Comparison of ENCODE assay signal across 8 mouse cellular contexts in genomic region chr7:67435643-67436339, GRCm38 (mm10).
DNase-seq lines count a peak whose midpoint lies in the region; ATAC-seq lines count a peak whose summit lies in the region.

No protein-coding gene starts in this region.

- no peak overlapping the region for H3K4me3 ChIP-seq in limb, embryonic 13.5 days
- H3K4me3 ChIP-seq in limb, embryonic 10.5 days, result no peak overlapping the region
- no peak overlapping the region for H3K4me3 ChIP-seq in forebrain, embryonic 13.5 days
- H3K4me3 ChIP-seq in hindbrain, embryonic 13.5 days, result no peak overlapping the region
- H3K4me3 ChIP-seq in midbrain, embryonic 13.5 days (replicated peaks), result no peak overlapping the region

- 66% methylated on average over 11 of the region's 11 CpGs for WGBS in limb, embryonic 13.5 days
- 87% methylated on average over 11 of the region's 11 CpGs for WGBS in limb, embryonic 10.5 days
- 52% methylated on average over 11 of the region's 11 CpGs for WGBS in forebrain, embryonic 13.5 days
- WGBS in hindbrain, embryonic 13.5 days, result 58% methylated on average over 11 of the region's 11 CpGs
- WGBS in midbrain, embryonic 13.5 days, result 76% methylated on average over 11 of the region's 11 CpGs

- H3K36me3 ChIP-seq in limb, embryonic 13.5 days, result no peaks in the 10 kb centered on the region
- no peaks in the 10 kb centered on the region for H3K36me3 ChIP-seq in limb, embryonic 10.5 days
- no peaks in the 10 kb centered on the region for H3K36me3 ChIP-seq in forebrain, embryonic 13.5 days (ENCODE audit: poor library complexity, severe bottlenecking)
- no peaks in the 10 kb centered on the region for H3K36me3 ChIP-seq in hindbrain, embryonic 13.5 days
- H3K36me3 ChIP-seq in midbrain, embryonic 13.5 days, result no peaks in the 10 kb centered on the region

- DNase-seq in limb, embryonic 10.5 days (ENCODE audit: low spot score), result no peak
- DNase-seq in adipocyte (ENCODE audit: low spot score), result no peak
- DNase-seq in embryo, embryonic 10.5 days (ENCODE audit: low spot score), result no peak

- H3K4me1 ChIP-seq in limb, embryonic 13.5 days, result peaks cover 11% of the 10 kb centered on the region
- peaks cover 6% of the 10 kb centered on the region; the same call in 1 of the 2 replicates for H3K4me1 ChIP-seq in limb, embryonic 10.5 days
- H3K4me1 ChIP-seq in forebrain, embryonic 13.5 days, result peaks cover 16% of the 10 kb centered on the region
- H3K4me1 ChIP-seq in hindbrain, embryonic 13.5 days (replicated peaks), result peaks cover 17% of the 10 kb centered on the region
- peaks cover 10% of the 10 kb centered on the region for H3K4me1 ChIP-seq in midbrain, embryonic 13.5 days (replicated peaks)

- ATAC-seq in limb, embryonic 13.5 days (ENCODE audit: low FRiP score, low read depth), result peak; percentile 71
- peak; percentile 51 for ATAC-seq in forebrain, embryonic 13.5 days
- ATAC-seq in hindbrain, embryonic 13.5 days (ENCODE audit: low FRiP score), result peak; percentile 68
- peak; percentile 72 for ATAC-seq in midbrain, embryonic 13.5 days
- no peak for ATAC-seq in cerebellum, adult (ENCODE audit: insufficient number of reproducible peaks, low FRiP score, low TSS enrichment)

- H3K27ac ChIP-seq in limb, embryonic 13.5 days, result peak overlapping the region; percentile 44; the same call in 1 of the 2 replicates
- no peak overlapping the region for H3K27ac ChIP-seq in limb, embryonic 10.5 days
- H3K27ac ChIP-seq in forebrain, embryonic 13.5 days, result no peak overlapping the region
- H3K27ac ChIP-seq in hindbrain, embryonic 13.5 days, result peak overlapping the region; percentile 62; the same call in 1 of the 2 replicates
- H3K27ac ChIP-seq in midbrain, embryonic 13.5 days, result no peak overlapping the region; the same call in 1 of the 2 replicates

- no peaks in the 10 kb centered on the region for H3K9me3 ChIP-seq in limb, embryonic 13.5 days
- H3K9me3 ChIP-seq in limb, embryonic 10.5 days (replicated peaks), result no peaks in the 10 kb centered on the region
- no peaks in the 10 kb centered on the region for H3K9me3 ChIP-seq in forebrain, embryonic 13.5 days (replicated peaks)
- H3K9me3 ChIP-seq in hindbrain, embryonic 13.5 days, result no peaks in the 10 kb centered on the region
- no peaks in the 10 kb centered on the region for H3K9me3 ChIP-seq in midbrain, embryonic 13.5 days

- H3K4me2 ChIP-seq in limb, embryonic 13.5 days (replicated peaks), result no peak overlapping the region
- no peak overlapping the region for H3K4me2 ChIP-seq in forebrain, embryonic 13.5 days
- no peak overlapping the region for H3K4me2 ChIP-seq in hindbrain, embryonic 13.5 days
- H3K4me2 ChIP-seq in midbrain, embryonic 13.5 days (replicated peaks), result no peak overlapping the region

- no peak overlapping the region for H3K9ac ChIP-seq in limb, embryonic 13.5 days
- H3K9ac ChIP-seq in forebrain, embryonic 13.5 days, result no peak overlapping the region
- H3K9ac ChIP-seq in hindbrain, embryonic 13.5 days, result no peak overlapping the region
- H3K9ac ChIP-seq in midbrain, embryonic 13.5 days (replicated peaks), result no peak overlapping the region

- no peaks in the 10 kb centered on the region for H3K27me3 ChIP-seq in limb, embryonic 13.5 days
- no peaks in the 10 kb centered on the region for H3K27me3 ChIP-seq in limb, embryonic 10.5 days (ENCODE audit: low read depth, poor library complexity, severe bottlenecking)
- no peaks in the 10 kb centered on the region for H3K27me3 ChIP-seq in forebrain, embryonic 13.5 days
- no peaks in the 10 kb centered on the region for H3K27me3 ChIP-seq in hindbrain, embryonic 13.5 days
- no peaks in the 10 kb centered on the region for H3K27me3 ChIP-seq in midbrain, embryonic 13.5 days

Comparison
In these comparisons a context has a peak if more than half of its experiments do, and no peak if none do; other contexts are left out.
1. H3K27ac ChIP-seq: peak in limb, embryonic 13.5 days (single experiment) and hindbrain, embryonic 13.5 days (single experiment); none in limb, embryonic 10.5 days (single experiment), forebrain, embryonic 13.5 days (single experiment) and midbrain, embryonic 13.5 days (single experiment).